Mouse (Mus musculus) Muller cell, postnatal 12 days (primary cell): ENCODE results near the gene Cdnf.

Experiments used
- DNase-seq: peaks from one replicate; pipeline ENCODE4 v3.0.0-alpha.2; 2015; ENCODE audit errors: inconsistent ontology term

Cdnf gene

DNA sequence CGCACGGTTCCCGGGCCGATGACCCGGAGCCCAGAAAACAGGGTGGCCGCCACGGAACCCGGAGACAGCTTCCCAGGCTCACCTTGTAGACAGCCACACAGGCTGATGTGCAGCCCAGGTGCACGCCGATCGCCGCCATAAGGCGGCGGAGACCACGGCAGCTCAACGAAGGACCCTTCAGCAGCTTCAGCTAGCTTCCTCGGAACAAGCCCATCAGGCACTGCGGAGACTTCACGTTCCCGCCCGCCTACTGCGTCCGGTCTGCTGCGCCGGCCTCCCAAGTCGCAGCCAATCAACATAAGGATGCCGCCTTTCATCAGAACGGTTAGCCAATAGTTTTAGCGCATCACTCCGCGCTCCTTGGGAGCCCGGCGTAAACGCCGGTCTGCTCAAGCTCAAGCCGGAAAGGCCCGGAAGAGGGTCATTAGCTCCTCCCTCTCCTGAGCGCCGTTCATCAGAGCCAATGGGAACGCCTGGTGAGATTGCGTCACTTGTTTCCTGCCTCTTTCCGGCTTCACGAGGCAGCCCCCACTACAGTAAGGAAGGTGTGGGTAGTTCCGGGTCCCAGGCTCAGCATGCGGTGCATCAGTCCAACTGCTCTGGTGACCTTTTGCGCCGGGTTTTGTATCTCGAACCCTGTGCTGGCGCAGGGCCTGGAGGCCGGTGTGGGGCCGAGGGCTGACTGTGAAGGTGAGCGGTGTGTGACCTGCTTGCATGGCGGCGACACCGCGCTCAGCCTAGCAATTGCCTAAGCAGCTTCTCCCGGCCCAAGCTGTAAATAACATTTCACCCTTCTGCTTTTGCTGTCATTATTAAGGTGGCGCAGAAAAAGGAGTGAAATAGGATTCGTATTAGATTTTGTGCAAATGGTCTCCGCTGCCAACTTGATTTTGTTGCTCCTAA, at the start of gene Cdnf, which contains the start of the genes Gm45902 and Hspa14:
Cdnf (plus strand) TSS at position 479 of the 903 bp plus-strand sequence.
Gm45902 (minus strand) TSS at position 239 of the 903 bp plus-strand sequence.
Hspa14 (minus strand) TSS at position 263 of the 903 bp plus-strand sequence.
- peak; percentile 96 for DNase-seq

DNA sequence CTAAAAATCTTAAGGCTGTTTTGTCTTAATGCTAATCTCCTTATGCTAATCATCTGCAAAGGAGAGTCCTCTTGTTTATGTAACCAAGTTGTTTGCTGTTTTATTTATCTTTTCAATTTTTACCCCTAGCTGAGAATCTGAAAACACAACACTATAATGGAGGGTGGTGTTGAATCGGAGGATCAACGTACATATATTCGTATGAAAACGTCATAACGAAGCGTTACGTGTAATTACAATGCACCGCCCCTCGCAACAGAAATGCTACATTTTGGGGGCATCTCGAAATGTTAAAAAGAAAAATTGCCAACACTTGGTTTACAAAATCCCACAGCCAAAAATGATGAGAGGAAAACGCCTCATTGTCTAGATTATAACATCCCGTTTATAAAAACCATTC, 38.9 kb upstream of the Cdnf start:
- no peak for DNase-seq

DNA sequence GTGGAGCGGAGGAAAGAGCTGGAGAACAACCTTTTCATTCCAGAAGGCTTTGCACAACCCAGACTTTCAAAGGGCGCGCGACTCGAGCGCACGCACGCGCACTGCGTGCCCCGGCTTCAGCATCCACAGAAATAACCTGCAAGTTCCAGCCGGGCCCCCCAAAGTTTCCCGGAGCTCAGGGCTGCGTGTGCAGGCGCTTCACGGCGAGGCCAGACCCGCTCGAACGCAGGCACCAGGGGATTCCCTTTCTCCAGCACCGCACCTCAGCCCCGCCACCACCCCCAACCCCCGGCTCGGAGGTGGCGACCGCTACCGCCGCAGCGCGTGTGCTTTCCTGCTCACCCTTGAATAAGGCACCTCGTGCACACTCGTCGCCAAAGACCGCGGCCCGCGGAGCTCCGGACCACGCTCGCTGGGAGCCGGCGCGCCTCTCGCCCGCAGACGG, 38.4 kb upstream of the Cdnf start:
- DNase-seq, result peak; percentile 67

DNA sequence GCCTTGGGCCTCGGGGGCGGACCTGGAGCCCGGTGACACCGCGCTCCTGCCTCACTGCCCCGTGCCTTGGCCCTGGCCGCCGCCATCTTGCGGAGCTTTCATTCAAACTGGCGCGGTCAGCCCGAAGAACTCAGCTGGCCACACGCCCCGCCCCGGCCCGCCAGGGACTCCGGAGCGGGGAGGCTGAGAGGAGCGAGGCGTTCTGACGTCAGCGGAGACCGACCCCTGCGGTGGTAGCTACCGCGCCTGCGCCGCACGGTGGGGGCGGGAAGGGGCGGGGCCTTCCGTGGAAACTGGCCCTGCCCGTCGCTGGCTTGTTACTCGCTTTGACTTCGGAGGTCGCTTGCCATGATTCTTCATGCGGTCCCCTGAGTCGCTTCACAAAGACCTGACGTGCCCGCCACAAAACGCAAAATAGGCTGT, 38.0 kb upstream of the Cdnf start, which contains the start of gene Suv39h2:
Suv39h2 (minus strand) TSS at position 171 of the 423 bp plus-strand sequence.
- peak; percentile 98 for DNase-seq

DNA sequence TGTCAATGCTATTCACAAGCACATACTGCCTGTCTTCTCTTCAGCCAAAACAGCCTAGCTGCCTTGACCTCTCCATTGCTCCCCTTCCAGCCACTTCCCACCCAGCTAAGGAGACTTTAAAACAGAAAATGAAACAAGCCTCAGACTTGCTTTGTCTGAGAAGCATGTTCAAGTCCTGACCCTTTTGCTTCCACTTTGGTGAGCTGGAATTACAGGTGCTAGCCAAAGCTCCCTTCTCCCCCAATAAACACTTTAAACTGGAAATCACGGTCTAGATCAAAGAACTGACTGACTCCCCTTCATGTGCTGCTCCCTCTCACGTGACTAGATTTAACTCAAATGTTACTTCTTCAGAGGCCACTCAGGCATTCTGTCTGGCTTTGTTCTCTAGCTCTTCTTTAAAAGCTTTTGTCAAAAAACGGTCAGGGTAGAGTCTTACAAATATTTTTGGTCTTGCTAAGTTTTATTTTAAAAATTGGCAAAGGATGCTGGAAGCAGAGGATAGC, 37.0 kb upstream of the Cdnf start:
- no peak for DNase-seq

DNA sequence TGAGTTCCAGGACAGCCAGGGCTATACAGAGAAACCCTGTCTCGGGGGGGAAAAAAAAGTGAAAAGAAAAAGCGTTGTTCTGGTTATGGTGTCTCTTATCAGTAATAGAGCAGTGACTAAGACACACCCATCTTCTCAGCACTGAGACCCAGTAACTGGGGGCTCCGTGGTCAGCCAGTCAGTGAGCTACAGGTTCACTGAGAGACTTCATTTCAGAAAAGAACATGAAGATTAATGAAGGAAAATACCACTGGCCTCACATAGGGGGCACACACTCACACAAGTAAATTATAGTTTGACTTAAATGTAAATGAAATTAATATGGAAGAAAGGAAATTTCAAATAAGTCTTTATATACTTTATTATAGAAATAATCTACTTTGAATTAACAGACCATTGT, 32.6 kb upstream of the Cdnf start:
- no peak for DNase-seq

DNA sequence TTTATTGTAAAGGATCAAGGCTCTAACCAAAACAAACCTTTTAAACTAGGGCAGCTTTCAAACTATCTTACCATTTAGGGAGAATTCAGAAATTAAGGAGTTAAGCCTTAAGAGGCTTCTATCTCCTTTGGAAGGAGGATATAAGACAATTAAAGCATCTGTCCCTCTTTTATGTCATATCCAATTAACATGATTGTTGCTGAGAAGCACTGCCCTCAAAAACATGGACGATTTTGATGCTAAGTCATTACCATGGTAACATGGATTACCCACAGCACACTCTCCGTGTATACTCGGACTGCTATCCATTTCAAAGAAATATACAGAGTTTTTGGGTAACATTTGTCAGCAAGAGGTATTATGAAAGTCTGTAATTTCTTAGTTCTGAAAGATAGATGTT, 23.0 kb upstream of the Cdnf start:
- DNase-seq, result no peak

DNA sequence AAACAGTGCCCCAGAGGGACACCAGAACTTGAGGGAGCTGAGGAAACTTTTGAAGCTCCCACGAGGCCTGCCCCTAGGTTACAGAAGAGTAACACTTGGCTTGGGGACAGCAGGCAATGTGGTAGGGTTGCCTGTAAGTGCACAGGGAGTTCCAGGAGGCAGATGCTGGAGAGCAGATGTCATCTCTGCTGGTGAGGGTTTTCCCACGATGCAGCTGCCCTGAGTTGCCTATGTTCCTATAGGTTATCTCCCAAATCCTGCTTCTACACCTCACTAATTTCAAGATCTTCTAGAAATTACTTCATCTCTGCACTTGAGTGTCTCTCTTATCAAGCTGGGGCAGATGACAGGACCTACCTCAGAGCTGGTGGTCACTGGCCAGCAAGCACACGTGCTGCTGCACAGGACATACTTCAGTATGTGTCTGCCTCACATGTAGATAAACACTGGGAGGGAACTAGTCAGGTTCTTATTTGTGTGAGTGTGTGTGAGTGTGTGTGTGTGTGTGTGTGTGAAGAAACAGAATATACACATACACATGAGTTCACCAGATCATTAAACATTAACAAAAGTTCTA, 18.9 kb upstream of the Cdnf start:
- no peak for DNase-seq

DNA sequence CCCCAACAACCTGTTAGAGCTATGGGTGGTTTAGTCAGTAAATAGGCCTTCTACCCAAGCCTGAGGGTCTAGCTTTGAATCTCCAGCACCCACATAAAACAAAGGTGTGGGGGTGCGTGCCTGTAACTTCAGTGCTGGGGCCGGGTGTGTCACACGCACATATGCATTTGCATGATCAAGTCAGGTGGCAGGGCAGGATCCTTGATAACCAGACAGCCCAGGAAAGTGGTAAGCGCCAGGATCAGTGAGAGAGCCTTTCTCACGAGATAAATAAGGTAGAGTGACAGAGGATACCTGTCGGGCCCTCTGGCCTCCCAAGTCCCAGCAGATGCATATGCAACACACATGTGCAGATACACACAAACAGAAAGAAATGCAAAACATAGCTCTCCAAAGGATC, 13.3 kb upstream of the Cdnf start:
- DNase-seq, result no peak

DNA sequence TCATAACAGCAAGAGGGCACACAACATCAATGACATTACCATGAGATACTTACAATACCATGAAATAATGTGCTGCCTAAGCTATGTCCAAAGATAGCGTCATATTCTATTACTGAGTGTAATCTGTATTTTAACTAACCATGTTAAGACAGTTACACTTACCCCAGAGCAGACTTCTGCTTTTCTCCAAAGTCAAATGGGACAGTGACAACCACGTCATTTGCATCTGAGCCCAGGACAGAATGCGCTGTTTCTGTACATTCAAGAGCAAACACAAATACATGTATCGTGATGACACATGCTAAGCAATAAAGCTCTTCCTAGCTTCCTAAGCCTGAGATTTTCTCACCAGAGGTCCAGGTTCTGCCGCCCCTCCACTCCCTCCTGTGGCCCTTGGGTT, 11.9 kb upstream of the Cdnf start:
- no peak for DNase-seq

DNA sequence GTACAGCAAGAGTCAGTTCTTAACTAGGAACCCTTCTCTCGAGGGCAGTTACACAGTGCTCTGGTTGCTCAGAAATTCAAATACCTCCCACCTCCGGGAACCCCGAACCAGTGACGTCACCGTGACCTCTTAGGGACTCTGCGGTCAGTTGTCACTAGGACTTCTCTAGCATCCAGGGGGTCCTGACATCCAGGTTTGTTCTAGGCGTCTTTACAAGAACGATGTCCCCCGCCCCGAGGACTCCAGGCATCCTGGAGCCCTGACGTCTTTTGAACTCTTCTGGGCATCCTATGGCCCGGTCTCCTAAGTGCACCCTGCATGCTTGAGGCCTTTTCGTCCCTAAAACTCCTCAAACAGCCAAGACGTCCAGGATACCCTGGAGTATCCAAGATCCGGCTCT, 754 bp upstream of the Cdnf start:
- peak; percentile 68 for DNase-seq

DNA sequence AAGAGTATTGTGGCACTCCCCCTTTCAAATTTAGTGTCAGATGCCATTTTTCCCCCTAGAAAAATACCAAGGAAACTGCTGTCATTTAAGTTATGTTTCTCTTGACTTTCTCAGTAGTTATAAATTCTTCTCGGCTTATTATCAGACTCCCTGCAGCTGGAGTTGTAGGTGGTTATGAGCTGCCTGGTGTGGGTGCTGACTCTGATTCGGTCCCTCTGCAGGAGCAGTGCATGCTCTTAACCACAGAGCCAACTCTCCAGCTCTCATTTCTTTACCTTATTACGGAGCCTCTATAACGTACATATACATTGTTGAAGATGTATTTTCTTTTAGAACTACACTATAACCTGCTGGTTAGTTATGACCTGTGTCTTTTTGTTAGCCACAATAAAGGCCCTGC, 9.7 kb downstream of the Cdnf start:
- DNase-seq, result no peak

DNA sequence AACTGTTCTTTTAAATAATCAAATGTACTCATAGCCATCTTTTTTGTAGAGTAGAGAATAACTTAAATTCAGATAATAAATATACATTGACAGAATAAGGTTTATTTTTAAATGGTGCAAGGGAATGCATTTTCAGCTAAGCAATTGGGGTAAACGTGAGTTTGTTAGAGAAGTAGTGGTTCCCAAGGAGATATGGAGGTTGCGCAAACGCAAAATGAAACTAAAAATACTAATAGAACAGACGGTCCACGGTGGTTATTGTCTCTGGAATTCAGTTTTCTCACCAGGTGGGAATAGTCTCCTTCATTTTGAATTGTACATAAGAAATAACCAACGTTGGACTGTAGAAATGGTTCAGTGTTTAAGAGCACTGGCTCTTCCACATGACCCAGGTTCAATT, 13.5 kb downstream of the Cdnf start:
- DNase-seq, result no peak

DNA sequence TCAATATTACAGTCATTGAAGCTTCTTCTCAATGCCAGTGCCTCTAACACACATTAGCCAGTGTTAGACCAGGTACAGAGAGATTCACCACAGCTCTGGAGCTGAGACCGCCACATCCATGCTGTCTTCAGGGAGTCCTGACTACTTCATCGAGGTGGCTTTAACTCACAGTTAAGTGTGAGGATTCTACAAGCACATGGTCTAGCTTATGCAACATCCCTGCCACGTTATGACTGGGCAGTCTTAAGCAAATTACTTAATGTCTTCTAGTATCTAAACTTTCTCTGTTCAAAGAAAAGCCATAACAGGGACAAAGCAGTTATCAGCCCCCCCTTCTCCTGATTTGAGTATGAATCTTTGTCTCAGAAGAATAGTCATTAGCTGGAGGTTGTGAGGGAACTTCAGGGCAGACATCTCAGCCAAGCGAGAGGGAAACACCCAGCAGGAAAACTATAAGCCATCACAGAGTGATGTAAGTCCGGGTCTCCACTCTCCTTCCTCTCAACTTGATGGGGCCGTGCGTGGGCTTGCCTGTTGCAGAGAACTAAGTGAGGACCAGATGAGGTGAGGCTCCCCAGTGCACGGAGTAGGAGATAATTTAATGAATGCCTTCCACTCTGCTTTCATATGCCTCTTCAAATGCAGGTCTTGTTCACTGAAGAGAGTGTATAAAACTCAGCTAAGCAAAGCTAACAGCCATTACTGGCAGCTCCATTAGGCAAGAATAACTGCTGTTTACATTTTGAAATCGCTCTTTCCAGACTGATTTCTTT, 28.7 kb downstream of the Cdnf start:
- no peak for DNase-seq

DNA sequence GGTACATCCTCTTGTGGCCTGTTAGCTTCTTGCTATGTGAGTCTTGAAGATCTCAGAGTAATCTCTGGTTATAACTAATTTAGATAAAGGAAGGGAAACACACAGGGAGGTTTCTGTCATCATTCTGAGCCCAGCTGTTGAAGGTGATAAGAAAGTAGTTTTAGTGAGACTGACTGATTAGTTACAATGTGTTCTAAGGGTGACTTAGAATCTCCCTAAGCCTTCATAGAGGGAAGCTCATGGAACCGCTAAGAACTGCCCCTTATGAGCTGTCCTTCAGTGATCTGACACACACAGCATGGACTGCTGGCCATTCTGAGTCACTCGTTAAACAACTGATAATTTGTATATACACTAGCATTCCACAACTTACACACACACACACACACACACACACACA, 33.2 kb downstream of the Cdnf start:
- peak; percentile 4 for DNase-seq

DNA sequence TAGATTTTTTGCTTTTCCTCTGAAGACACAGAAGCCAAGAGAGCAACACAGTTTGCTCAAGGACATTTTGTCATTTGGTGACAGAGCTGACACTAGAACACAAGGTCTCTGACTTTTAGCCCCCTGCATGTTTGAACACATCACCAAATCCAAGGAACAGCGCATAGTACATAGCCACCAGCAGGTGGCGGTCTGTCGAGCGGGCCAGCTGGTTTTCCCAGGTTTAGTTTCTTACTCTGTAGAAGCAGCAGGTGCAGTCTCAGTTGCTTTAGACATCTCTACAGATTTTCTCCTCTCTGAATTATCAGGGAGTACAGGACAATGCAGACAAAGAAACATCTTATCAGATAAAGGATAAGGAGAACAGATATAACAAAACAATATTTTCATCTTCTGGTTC, 33.8 kb downstream of the Cdnf start:
- peak; percentile 40 for DNase-seq

DNA sequence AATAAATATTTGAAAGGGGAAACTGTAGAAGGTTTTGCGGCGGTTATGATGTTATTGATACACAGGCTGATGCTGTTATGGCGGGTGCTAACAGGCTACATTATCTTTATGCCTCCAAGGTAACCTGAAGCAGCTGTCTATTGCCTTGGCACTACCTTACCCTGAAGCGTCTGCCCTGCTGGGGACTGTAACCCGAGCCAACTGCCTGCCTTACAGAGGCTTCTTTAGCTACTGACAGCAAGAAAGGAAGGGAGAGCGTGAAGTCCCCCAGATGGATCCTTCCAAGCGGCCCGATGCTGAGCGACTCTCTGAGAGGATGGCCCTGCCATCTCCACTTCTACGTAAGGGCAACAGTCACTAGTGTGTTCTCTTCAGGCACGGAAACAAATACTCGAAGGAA, 57.4 kb downstream of the Cdnf start, which contains the start of gene Fam107b:
Fam107b (plus strand) TSS at position 303 of the 400 bp plus-strand sequence.
- DNase-seq, result no peak

DNA sequence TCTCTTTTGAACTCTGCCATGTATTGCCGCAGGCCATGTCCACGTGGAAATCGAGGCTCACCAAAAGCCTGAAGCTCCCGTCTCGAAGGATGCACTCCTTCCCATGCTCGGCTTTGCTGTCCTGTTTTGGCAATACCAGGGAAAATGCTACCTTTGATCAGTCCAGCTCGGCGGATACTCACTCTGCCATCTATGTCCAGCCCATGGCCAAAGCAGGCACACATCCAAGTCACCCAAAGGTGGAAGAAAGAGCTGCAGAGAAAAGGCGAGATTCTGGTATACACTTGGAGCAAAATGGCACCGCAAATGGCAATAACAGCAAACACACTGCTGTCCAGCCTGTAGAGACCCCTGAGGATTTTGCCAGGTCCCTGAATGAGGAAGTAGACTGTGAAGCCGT, 57.8 kb downstream of the Cdnf start:
- DNase-seq, result no peak

DNA sequence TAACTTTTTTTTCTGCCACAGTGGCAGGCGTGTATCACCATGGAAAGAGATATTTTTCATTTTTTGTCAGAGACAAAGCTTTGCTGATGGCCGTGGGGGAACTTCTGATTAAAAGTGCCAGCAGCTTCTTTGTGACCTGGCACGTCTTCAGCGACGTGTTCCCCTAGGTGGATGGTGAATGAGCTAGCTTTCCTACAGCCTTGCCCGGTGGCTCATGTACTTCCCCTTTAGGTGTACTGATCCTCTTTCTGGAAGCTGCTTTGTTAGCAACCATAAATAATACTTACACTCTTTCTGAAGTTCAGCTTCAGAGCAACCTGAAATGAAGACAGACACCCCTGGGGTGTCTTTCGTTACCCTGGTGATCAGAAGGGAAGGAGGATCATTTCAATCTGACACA, 61.1 kb downstream of the Cdnf start:
- no peak for DNase-seq

DNA sequence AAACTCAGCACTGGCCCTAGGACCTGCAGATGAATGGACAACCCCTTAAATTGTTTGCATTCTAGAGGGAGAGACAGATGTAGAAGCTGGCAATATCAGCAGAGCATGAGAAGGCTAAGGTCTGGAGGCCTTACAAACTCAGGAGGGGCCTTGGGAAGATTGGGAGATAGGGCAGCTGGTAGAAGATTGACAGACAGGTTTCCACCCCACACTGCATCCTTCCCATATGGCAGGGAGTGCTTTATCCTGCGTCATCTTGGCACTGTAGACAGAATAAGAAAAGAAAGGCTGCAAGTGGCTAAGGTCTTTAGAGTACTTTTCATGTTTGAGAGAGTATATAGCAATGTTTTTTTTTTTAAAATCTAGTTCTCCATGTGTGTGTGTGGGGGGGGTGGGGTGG, 62.3 kb downstream of the Cdnf start:
- DNase-seq, result no peak
